Mouse (Mus musculus) MEL (cell line): ENCODE results near the gene Tmppe.

Source experiments
- MEF2A ChIP-seq: IDR thresholded peaks from 2 replicates; pipeline ENCODE4 v1.6.1; 2014; ENCODE audit warnings: low read depth, mild to moderate bottlenecking, inconsistent platforms, low read length, improper control_type of control experiment; ENCODE audit not compliant: poor library complexity, insufficient replicate concordance, severe bottlenecking; ENCODE audit errors: extremely low read depth
- NELFE ChIP-seq: IDR thresholded peaks from 2 replicates; pipeline ENCODE4 v1.6.1; 2011; ENCODE audit warnings: low read depth, low read length, improper control_type of control experiment
- POLR2A ChIP-seq, 2 experiments: IDR thresholded peaks; 2 replicates each; pipeline ENCODE4 v1.6.1; 2011 to 2012; ENCODE audit warnings: low read length in 2 of 2, mild to moderate bottlenecking in 2 of 2, control low read depth in 1 of 2, improper control_type of control experiment in 1 of 2, low read depth in 1 of 2, moderate library complexity in 1 of 2; ENCODE audit not compliant: control insufficient read depth in 1 of 2, insufficient read depth in 1 of 2, poor library complexity in 1 of 2
- TBP ChIP-seq: IDR thresholded peaks from 2 replicates; pipeline ENCODE4 v1.8.0; 2011; ENCODE audit warnings: low read depth, low read length, improper control_type of control experiment
- USF2 ChIP-seq, 2 experiments: IDR thresholded peaks; 2 replicates each; pipeline ENCODE4 v1.6.1; 2011 to 2012; ENCODE audit warnings: improper control_type of control experiment in 2 of 2, low read length in 2 of 2, borderline replicate concordance in 1 of 2, inconsistent platforms in 1 of 2, low read depth in 1 of 2, mild to moderate bottlenecking in 1 of 2; ENCODE audit not compliant: insufficient read depth in 1 of 2
- ZC3H11A ChIP-seq: IDR thresholded peaks from 2 replicates; pipeline ENCODE4 v1.6.1; 2012; ENCODE audit warnings: low read depth, mild to moderate bottlenecking, inconsistent platforms, low read length, improper control_type of control experiment

DNA sequence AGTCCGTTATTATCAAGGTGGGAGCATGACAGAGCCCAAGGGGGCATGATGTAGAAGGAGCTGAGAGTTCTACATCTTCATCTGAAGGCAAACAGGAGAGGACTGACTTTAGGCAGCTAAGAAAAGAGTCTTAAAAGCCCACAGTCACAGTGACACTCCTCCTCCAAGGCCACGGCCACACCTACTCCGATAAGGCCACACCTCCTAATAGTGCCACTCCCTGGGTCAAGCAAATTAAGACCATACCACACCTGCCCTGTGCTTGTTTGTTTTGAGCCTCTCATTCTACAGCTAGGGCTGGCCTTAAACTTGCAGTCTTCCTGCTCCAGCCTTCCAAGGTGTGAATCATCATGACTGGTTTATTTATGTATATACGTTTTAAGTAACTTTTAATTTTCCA, 5.6 kb upstream of the Tmppe start:
- TF ChIP-seq TBP (no peak), ZC3H11A (no peak), NELFE (no peak), MEF2A (no peak), USF2 (IDR thresholded peaks at IDR 0.05; ENCODE audit: borderline replicate concordance in 1 of 2, insufficient read depth in 1 of 2, low read depth in 1 of 2, low read length in 2 of 2) (no peak), POLR2A (IDR thresholded peaks at IDR 0.05; ENCODE audit: control insufficient read depth in 1 of 2, insufficient read depth in 1 of 2, low read depth in 1 of 2, low read length in 2 of 2, poor library complexity in 1 of 2) (peak in 1 of 2 experiments; percentile 33; a peak in 1 of 4 replicates)
